30 mouse cellular contexts compared by ENCODE assay signal in genomic region chr13:104645778-104646425, GRCm38 (mm10).
A peak's percentile ranks its signal among the peaks of the same experiment; 100 is the strongest.
DNase-seq lines count a peak whose midpoint lies in the region; ATAC-seq and TF ChIP-seq lines count a peak whose summit lies in the region.
"Had no signal": no experiment of that assay in that cellular context is flagged by ENCODE, and none has a peak within 500 bp of the region (broad histone marks: within the 10 kb centered on the region; RNA-seq: fewer than 3 reads in every experiment).

No protein-coding gene starts in this region.

- TF ChIP-seq POLR2A in heart, adult 2 months (IDR thresholded peaks at IDR 0.05; ENCODE audit: insufficient read depth, low read depth, low read length), result no peak

- peaks cover 2% of the 10 kb centered on the region for H3K4me1 ChIP-seq in heart, adult 2 months (ENCODE audit: control insufficient read depth, insufficient read depth, low read length)
- H3K4me1 ChIP-seq in heart, embryonic 12.5 days (replicated peaks), result peaks cover 9% of the 10 kb centered on the region
- H3K4me1 ChIP-seq in heart, postnatal 0 days (ENCODE audit: control insufficient read depth, insufficient read depth), result peaks cover 8% of the 10 kb centered on the region
- no peaks in the 10 kb centered on the region for H3K4me1 ChIP-seq in stomach, postnatal 0 days (replicated peaks; ENCODE audit: control insufficient read depth, insufficient read depth)
- H3K4me1 ChIP-seq: hindbrain, embryonic 12.5 days; lung, embryonic 15.5 days; neural tube, embryonic 12.5 days had no signal

- H3K27ac ChIP-seq in heart, adult 2 months, result peak overlapping the region; percentile 80
- H3K27ac ChIP-seq in heart, embryonic 12.5 days (ENCODE audit: poor library complexity, severe bottlenecking), result peak overlapping the region; percentile 88
- peak overlapping the region; percentile 96 for H3K27ac ChIP-seq in heart, postnatal 0 days (ENCODE audit: low read depth)
- no peak overlapping the region for H3K27ac ChIP-seq in stomach, postnatal 0 days (replicated peaks)
- H3K27ac ChIP-seq: hindbrain, embryonic 12.5 days; hindbrain, postnatal 0 days; intestine, embryonic 15.5 days; liver, embryonic 15.5 days; lung, embryonic 15.5 days; neural tube, embryonic 12.5 days had no signal

- no peak for TF ChIP-seq CTCF in heart, adult 2 months (IDR thresholded peaks at IDR 0.05)
- no peak for TF ChIP-seq CTCF in heart, postnatal 0 days (IDR thresholded peaks at IDR 0.05; ENCODE audit: low read depth)
- TF ChIP-seq CTCF in stomach, postnatal 0 days (IDR thresholded peaks at IDR 0.05; ENCODE audit: low read depth), result no peak

- TF ChIP-seq EP300 in heart, adult 2 months (IDR thresholded peaks at IDR 0.05; ENCODE audit: insufficient read depth, low read depth, low read length), result no peak
- TF ChIP-seq EP300 in heart, postnatal 0 days (IDR thresholded peaks at IDR 0.05; ENCODE audit: low read depth), result no peak
- TF ChIP-seq EP300 in stomach, postnatal 0 days (optimal IDR thresholded peaks at IDR 0.05), result no peak

- DNase-seq in frontal cortex, postnatal 14 days (ENCODE audit: low spot score in 2 of 2), result no peak
- no peak for DNase-seq in heart, adult 2 months
- DNase-seq in heart, postnatal 14 days, result no peak
- DNase-seq in heart, postnatal 0 days (ENCODE audit: low spot score), result peak; percentile 76
- no peak for DNase-seq in right cerebral cortex, postnatal 4 days
- no peak for DNase-seq in stomach, postnatal 0 days (ENCODE audit: low spot score)
- DNase-seq: adrenal gland, adult 8-10 months; cerebellum, adult 8-10 months; cerebellum, postnatal 25 days; gastrocnemius, postnatal 25 days; kidney, adult 2 months; kidney, postnatal 10 days; layer of hippocampus, postnatal 36 days; left cerebral cortex, postnatal 4 days; liver; lung, postnatal 36 days; right cerebral cortex, adult 18-20 months; thymus, postnatal 14 days had no signal

- peak; percentile 79 for ATAC-seq in frontal cortex, adult (ENCODE audit: low TSS enrichment)
- no peak for ATAC-seq in heart, embryonic 12.5 days (ENCODE audit: insufficient number of reproducible peaks, low FRiP score)
- ATAC-seq in heart, postnatal 0 days (ENCODE audit: insufficient read depth, low read depth), result peak; percentile 82
- no peak for ATAC-seq in stomach, postnatal 0 days (ENCODE audit: low FRiP score, low TSS enrichment)
- ATAC-seq: forebrain, embryonic 14.5 days; hindbrain, postnatal 0 days; intestine, embryonic 15.5 days had no signal

- H3K9ac ChIP-seq in heart, adult 2 months (ENCODE audit: low read depth, low read length), result peak overlapping the region; percentile 60; the same call in 1 of the 2 replicates
- H3K9ac ChIP-seq in heart, embryonic 12.5 days, result peak overlapping the region; percentile 30
- peak overlapping the region; percentile 42; the same call in 1 of the 2 replicates for H3K9ac ChIP-seq in heart, postnatal 0 days (replicated peaks; ENCODE audit: low read depth, low read length)
- H3K9ac ChIP-seq in stomach, postnatal 0 days (ENCODE audit: low read length), result no peak overlapping the region
- H3K9ac ChIP-seq: hindbrain, embryonic 12.5 days; intestine, embryonic 15.5 days; liver, embryonic 15.5 days; lung, embryonic 15.5 days; neural tube, embryonic 12.5 days had no signal

- no peaks in the 10 kb centered on the region for H3K27me3 ChIP-seq in heart, adult 2 months (ENCODE audit: control insufficient read depth, insufficient read depth, low read length)
- H3K27me3 ChIP-seq in heart, embryonic 12.5 days (replicated peaks), result no peaks in the 10 kb centered on the region
- H3K27me3 ChIP-seq in heart, postnatal 0 days (ENCODE audit: control insufficient read depth, insufficient read depth, low read length), result no peaks in the 10 kb centered on the region
- H3K27me3 ChIP-seq in stomach, postnatal 0 days (ENCODE audit: control insufficient read depth, insufficient read depth, low read length), result no peaks in the 10 kb centered on the region
- H3K27me3 ChIP-seq: CH12.LX; hindbrain, embryonic 12.5 days; intestine, embryonic 15.5 days; liver, embryonic 15.5 days; lung, embryonic 15.5 days; neural tube, embryonic 12.5 days had no signal

- H3K36me3 ChIP-seq in heart, adult 2 months (ENCODE audit: control insufficient read depth, insufficient read depth, low read length), result peaks cover 7% of the 10 kb centered on the region; the same call in 1 of the 2 replicates
- H3K36me3 ChIP-seq in heart, embryonic 12.5 days, result no peaks in the 10 kb centered on the region
- no peaks in the 10 kb centered on the region for H3K36me3 ChIP-seq in heart, postnatal 0 days (replicated peaks; ENCODE audit: control insufficient read depth, insufficient read depth, low read length)
- H3K36me3 ChIP-seq in stomach, postnatal 0 days (ENCODE audit: control insufficient read depth, insufficient read depth, low read length), result no peaks in the 10 kb centered on the region
- H3K36me3 ChIP-seq: hindbrain, embryonic 12.5 days; intestine, embryonic 15.5 days; liver, embryonic 15.5 days; lung, embryonic 15.5 days; neural tube, embryonic 12.5 days had no signal

- no peaks in the 10 kb centered on the region for H3K9me3 ChIP-seq in heart, embryonic 12.5 days (replicated peaks)
- no peaks in the 10 kb centered on the region for H3K9me3 ChIP-seq in heart, postnatal 0 days (replicated peaks; ENCODE audit: control insufficient read depth, low read length)
- H3K9me3 ChIP-seq in stomach, postnatal 0 days (ENCODE audit: control insufficient read depth, low read length), result no peaks in the 10 kb centered on the region
- H3K9me3 ChIP-seq: hindbrain, embryonic 12.5 days; intestine, embryonic 15.5 days; liver, embryonic 15.5 days; lung, embryonic 15.5 days; neural tube, embryonic 12.5 days had no signal

- H3K4me2 ChIP-seq in heart, embryonic 12.5 days, result no peak overlapping the region
- no peak overlapping the region for H3K4me2 ChIP-seq in heart, postnatal 0 days (ENCODE audit: low read depth, low read length)
- no peak overlapping the region for H3K4me2 ChIP-seq in stomach, postnatal 0 days (replicated peaks; ENCODE audit: low read depth)
- H3K4me2 ChIP-seq: hindbrain, embryonic 12.5 days; intestine, embryonic 15.5 days; liver, embryonic 15.5 days; lung, embryonic 15.5 days; midbrain, embryonic 11.5 days; neural tube, embryonic 12.5 days had no signal

- WGBS in heart, adult 2 months, result 54% methylated on average over 6 of the region's 6 CpGs
- WGBS in heart, embryonic 12.5 days, result 58% methylated on average over 6 of the region's 6 CpGs
- 35% methylated on average over 6 of the region's 6 CpGs for WGBS in heart, postnatal 0 days
- WGBS in stomach, postnatal 0 days, result 81% methylated on average over 6 of the region's 6 CpGs

- H3K4me3 ChIP-seq in heart, adult 2 months, result no peak overlapping the region
- no peak overlapping the region for H3K4me3 ChIP-seq in heart, embryonic 12.5 days
- H3K4me3 ChIP-seq in heart, postnatal 0 days (ENCODE audit: low read depth, low read length), result no peak overlapping the region
- H3K4me3 ChIP-seq in stomach, postnatal 0 days (ENCODE audit: low read depth, low read length), result no peak overlapping the region
- H3K4me3 ChIP-seq: hindbrain, embryonic 12.5 days; intestine, embryonic 15.5 days; liver, embryonic 15.5 days; lung, embryonic 15.5 days; myocyte; neural tube, embryonic 12.5 days had no signal

- H3K79me2 ChIP-seq in heart, adult 2 months (replicated peaks; ENCODE audit: control insufficient read depth, insufficient read depth, low read length), result no peaks in the 10 kb centered on the region

- intact Hi-C loops in heart, adult 2 months (cut with DNase I), result no loop called here
- intact Hi-C loops in heart, postnatal 14 days (cut with DNase I), result no loop called here

Comparison
In these comparisons a context has a peak if more than half of its experiments do, and no peak if none do; other contexts are left out.
1. ATAC-seq: peak in frontal cortex, adult (single experiment) and heart, postnatal 0 days (single experiment); none in heart, embryonic 12.5 days (single experiment) and stomach, postnatal 0 days (single experiment).